Mouse (Mus musculus): ENCODE measurements around the gene Ythdf2.
"Not testable (repeated sequence)": the region's sequence is repeated elsewhere in the genome, so short reads cannot be mapped to it uniquely, and the experiment has no call there.

Ythdf2 gene

DNA sequence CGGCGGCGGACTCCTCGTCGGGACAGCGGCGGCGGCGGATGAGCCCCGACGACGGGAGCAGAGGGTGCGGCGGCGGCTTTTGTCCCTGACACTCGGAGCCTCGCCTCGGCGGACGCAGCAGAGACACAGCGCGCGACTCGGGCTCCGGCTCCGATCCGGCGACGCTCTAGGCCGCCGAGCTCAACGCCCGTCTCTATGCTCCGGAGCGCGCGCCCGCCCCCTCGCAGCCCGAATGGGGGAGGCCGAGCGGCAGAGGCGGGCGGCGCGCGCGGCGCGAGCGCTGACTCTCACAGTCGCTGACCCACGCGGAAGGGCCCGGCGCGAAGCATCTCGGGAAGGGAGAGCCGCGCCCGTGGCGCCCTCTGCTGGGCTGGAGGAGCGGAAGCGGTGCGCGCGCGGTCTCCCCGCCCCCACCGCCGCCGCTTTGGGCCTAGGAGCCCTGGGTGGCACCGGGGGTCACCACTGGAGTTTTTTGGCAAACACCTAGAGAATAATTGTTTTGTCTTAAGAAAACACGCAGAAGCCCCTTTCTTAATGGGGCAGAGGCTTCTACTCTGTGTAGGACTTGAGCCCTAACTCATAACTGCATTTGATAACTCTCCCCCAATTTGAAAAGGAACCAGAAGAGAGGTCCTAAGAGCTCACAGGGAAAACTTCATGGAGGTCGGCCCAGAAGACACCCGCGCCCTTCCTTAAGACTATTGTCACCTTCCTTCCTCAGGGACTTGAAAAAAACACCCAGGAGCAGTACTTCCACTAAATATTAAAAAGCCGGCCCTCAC is at the start of gene Ythdf2:
TSS of gene Ythdf2 (minus strand) at position 351 of the 782 bp plus-strand sequence.
- DNase-seq (ENCODE audit: low read depth, low spot score), result peak; percentile 96

DNA sequence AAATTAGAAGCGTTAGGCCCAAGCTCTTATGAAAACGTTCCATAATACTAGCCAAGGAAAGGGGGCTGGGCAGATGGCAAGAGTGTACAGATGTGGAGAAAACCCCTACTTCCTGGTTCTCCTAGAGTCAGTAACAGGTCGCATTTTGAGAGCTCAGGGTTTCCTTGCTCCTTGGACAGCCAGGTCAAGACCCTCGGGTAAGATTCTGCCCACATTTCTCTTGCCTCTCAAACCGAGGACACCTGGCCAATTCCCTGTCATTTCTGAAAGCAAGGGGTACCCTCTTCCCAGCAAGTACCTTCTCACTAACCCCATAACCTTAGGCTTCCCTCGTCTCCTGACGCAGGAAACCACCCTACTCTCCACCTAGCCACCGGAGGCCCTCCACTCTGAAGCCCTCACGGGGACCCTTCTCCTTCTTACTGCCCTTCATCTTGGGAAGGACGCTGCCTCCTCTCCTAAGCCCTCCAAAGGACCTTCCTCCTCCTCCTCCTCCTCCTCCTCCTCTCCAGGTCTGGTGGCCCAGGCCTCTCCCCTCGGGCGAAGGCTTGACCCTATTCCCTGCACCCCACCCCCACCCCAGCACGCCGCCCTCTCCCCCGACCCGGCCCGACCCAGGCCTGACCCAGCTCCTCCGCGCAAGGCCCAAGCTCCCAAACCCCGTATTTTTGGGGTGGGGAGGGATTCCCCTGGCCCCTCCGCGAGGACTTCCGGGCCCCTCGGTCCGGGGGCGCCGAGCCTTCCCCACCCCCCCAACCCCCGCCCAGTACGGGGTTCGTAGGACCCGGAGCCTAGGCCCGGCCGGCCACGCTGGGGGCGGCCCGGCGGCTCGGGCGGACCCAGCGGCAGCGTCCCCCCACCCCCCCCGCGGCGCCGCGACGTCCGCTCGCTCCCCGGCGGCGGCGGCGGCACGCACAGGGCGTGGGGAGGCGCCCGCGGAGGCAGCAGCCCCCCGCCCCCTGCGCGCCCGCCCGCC is 48.6 kb upstream of the Ythdf2 start:
- no peak for DNase-seq (ENCODE audit: low read depth, low spot score)

GRCm38 (mm10) chr4:132259248-132259647 is 47.1 kb upstream of the Ythdf2 start:
- no peak for DNase-seq (ENCODE audit: low read depth, low spot score)

- DNase-seq (ENCODE audit: low read depth, low spot score), result no peak
Observed at GRCm38 (mm10) chr4:132256384-132256783, 44.3 kb upstream of the Ythdf2 start.

- no peak for DNase-seq (ENCODE audit: low read depth, low spot score)
Observed at GRCm38 (mm10) chr4:132254986-132255385, 42.9 kb upstream of the Ythdf2 start.

- no peak for DNase-seq (ENCODE audit: low read depth, low spot score)
Observed at GRCm38 (mm10) chr4:132253622-132254021, 41.5 kb upstream of the Ythdf2 start.

GRCm38 (mm10) chr4:132253128-132253527 is 41.0 kb upstream of the Ythdf2 start:
- no peak for DNase-seq (ENCODE audit: low read depth, low spot score)

GRCm38 (mm10) chr4:132251596-132251995 is 39.5 kb upstream of the Ythdf2 start:
- no peak for DNase-seq (ENCODE audit: low read depth, low spot score)

- no peak for DNase-seq (ENCODE audit: low read depth, low spot score)
Observed at GRCm38 (mm10) chr4:132247451-132247997, 35.4 kb upstream of the Ythdf2 start.

GRCm38 (mm10) chr4:132245643-132246042 is 33.5 kb upstream of the Ythdf2 start:
- DNase-seq (ENCODE audit: low read depth, low spot score), result no peak

- DNase-seq (ENCODE audit: low read depth, low spot score), result no peak
Observed at GRCm38 (mm10) chr4:132241208-132241607, 29.1 kb upstream of the Ythdf2 start.

DNA sequence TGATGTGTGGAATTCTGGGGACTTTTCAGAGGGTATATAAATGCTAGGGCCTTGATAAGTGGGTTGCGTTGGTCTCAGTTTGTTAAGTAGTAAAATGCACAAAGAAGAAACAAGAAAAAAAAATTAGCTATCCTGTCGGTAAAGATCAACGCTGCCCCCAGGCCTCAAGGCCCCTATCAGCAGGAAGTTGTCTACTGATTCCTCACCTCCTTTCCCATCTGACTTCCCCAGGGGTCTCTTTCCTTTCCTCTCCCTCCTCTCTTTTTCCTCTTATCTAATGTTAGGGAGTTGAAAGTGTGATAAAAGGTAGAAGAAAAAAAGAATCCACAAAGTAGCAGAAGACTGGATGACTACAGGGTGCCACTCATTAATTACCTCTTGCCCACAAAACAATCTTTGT is 28.3 kb upstream of the Ythdf2 start:
- no peak for DNase-seq (ENCODE audit: low read depth, low spot score)

- DNase-seq (ENCODE audit: low read depth, low spot score), result no peak
Observed at GRCm38 (mm10) chr4:132238356-132238755, 26.3 kb upstream of the Ythdf2 start.

GRCm38 (mm10) chr4:132234710-132235109 is 22.6 kb upstream of the Ythdf2 start:
- no peak for DNase-seq (ENCODE audit: low read depth, low spot score)

- DNase-seq (ENCODE audit: low read depth, low spot score), result no peak
Observed at GRCm38 (mm10) chr4:132230422-132230821, 18.3 kb upstream of the Ythdf2 start.

DNA sequence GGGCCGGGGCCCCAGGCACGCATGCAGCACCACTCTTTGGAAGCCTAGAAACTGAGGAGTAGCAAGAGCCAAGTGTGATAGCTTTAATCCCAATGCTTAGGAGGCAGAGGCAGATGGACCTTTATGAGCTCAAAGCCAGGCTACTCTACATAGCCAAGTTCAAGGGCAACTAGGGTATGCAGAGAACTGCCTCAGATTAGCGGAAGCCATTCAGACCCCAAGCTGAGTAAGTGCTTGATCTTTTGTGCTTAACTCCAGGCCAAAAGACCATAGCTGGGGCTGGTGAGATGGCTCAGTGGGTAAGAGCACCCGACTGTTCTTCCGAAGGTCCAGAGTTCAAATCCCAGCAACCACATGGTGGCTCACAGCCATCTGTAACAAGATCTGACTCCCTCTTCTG is 9.9 kb upstream of the Ythdf2 start:
- DNase-seq (ENCODE audit: low read depth, low spot score), result not testable (repeated sequence)

GRCm38 (mm10) chr4:132218439-132218838 is 6.3 kb upstream of the Ythdf2 start:
- DNase-seq (ENCODE audit: low read depth, low spot score), result not testable (repeated sequence)

- DNase-seq (ENCODE audit: low read depth, low spot score), result no peak
Observed at GRCm38 (mm10) chr4:132217781-132218180, 5.7 kb upstream of the Ythdf2 start.

DNA sequence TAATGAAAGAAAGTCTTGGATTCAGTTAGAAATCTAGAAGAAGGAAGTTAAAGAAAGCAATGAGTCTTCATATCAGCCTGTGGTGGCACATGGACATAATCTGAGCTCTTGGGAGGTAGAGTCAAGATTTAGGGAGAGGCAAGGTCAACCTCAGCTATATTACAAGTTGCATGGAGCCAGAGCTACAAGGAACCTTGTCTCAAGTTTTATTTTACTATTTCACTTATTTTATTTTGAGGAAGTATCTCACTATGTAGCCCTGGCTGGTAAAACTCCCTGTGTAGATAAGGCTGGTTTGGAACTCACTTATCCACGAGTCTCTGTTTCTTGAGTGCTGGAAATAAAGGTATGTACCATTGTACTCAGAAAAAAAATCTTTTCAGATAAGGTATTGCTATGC is 4.5 kb upstream of the Ythdf2 start:
- no peak for DNase-seq (ENCODE audit: low read depth, low spot score)

GRCm38 (mm10) chr4:132214847-132215246 is 2.7 kb upstream of the Ythdf2 start:
- DNase-seq (ENCODE audit: low read depth, low spot score), result no peak

GRCm38 (mm10) chr4:132211091-132211942 is 786 bp downstream of the Ythdf2 start:
- DNase-seq (ENCODE audit: low read depth, low spot score), result no peak

All from retina, postnatal 7 days (tissue).